ENCODE assay signal across 9 mouse cellular contexts in genomic region chr7:44888256-44889105, GRCm38 (mm10). TPM values are rescaled to one million over a fixed set of nuclear protein-coding genes. Genes with fewer than 3 reads are reported as not detected.
DNase-seq lines count a peak whose midpoint lies in the region; ATAC-seq lines count a peak whose summit lies in the region.
"Had no signal": no experiment of that assay in that cellular context is flagged by ENCODE, and none has a peak within 500 bp of the region (broad histone marks: within the 10 kb centered on the region; RNA-seq: fewer than 3 reads in every experiment).

No protein-coding gene starts in this region.

- H3K4me3 ChIP-seq in heart, embryonic 10.5 days = 0 out of 2 replicates have a peak overlapping the region, but pooled peaks have one; percentile 1
- H3K4me3 ChIP-seq in liver, embryonic 16.5 days (ENCODE audit: low read depth, low read length) = no peak overlapping the region
- H3K4me3 ChIP-seq in embryonic facial prominence, embryonic 13.5 days = no peak overlapping the region
- H3K4me3 ChIP-seq in stomach, embryonic 16.5 days (replicated peaks; ENCODE audit: low read length) = no peak overlapping the region
- H3K4me3 ChIP-seq: forebrain, embryonic 12.5 days; limb, embryonic 13.5 days had no signal

- peaks cover 26% of the 10 kb centered on the region for H3K4me1 ChIP-seq in heart, embryonic 10.5 days
- H3K4me1 ChIP-seq in liver, embryonic 16.5 days (ENCODE audit: control insufficient read depth, low read depth, low read length) = peaks cover 36% of the 10 kb centered on the region
- H3K4me1 ChIP-seq in embryonic facial prominence, embryonic 13.5 days = peaks cover 27% of the 10 kb centered on the region
- H3K4me1 ChIP-seq in stomach, embryonic 16.5 days (ENCODE audit: control insufficient read depth, insufficient read depth, low read length) = peaks cover 17% of the 10 kb centered on the region

- H3K36me3 ChIP-seq in heart, embryonic 10.5 days = peaks cover 58% of the 10 kb centered on the region
- peaks cover 8% of the 10 kb centered on the region for H3K36me3 ChIP-seq in liver, embryonic 16.5 days (ENCODE audit: control insufficient read depth, insufficient read depth)
- peaks cover 64% of the 10 kb centered on the region for H3K36me3 ChIP-seq in embryonic facial prominence, embryonic 13.5 days
- peaks cover 3% of the 10 kb centered on the region; the same call in 1 of the 2 replicates for H3K36me3 ChIP-seq in stomach, embryonic 16.5 days (ENCODE audit: control insufficient read depth, insufficient read depth, low read length)

- intact Hi-C loops in heart, postnatal 25 days (cut with DNase I) = no loop called here

- ATAC-seq in liver, embryonic 16.5 days (ENCODE audit: low read depth) = peak; percentile 57
- no peak for ATAC-seq in embryonic facial prominence, embryonic 13.5 days (ENCODE audit: insufficient number of reproducible peaks, insufficient read depth, low FRiP score, low TSS enrichment, low read depth)
- ATAC-seq in stomach, embryonic 16.5 days (ENCODE audit: insufficient read depth, low FRiP score) = no peak

- 88% methylated on average over 13 of the region's 13 CpGs for WGBS in heart, embryonic 10.5 days
- 63% methylated on average over 13 of the region's 13 CpGs for WGBS in liver, embryonic 16.5 days (ENCODE audit: insufficient replicate concordance)
- 92% methylated on average over 13 of the region's 13 CpGs for WGBS in embryonic facial prominence, embryonic 13.5 days
- 77% methylated on average over 13 of the region's 13 CpGs for WGBS in stomach, embryonic 16.5 days

- DNase-seq in heart, embryonic 10.5 days (ENCODE audit: low spot score) = no peak
- no peak for DNase-seq in heart, postnatal 25 days (ENCODE audit: low spot score)
- DNase-seq in liver = no peak
- no peak for DNase-seq in spleen, postnatal 14 days (ENCODE audit: low spot score in 2 of 2)

- H3K4me2 ChIP-seq in liver, embryonic 16.5 days (ENCODE audit: low read depth, low read length) = no peak overlapping the region
- no peak overlapping the region for H3K4me2 ChIP-seq in embryonic facial prominence, embryonic 13.5 days
- H3K4me2 ChIP-seq in stomach, embryonic 16.5 days (ENCODE audit: low read depth, low read length) = no peak overlapping the region
- H3K4me2 ChIP-seq: forebrain, embryonic 12.5 days; limb, embryonic 13.5 days had no signal

- no peak overlapping the region for H3K9ac ChIP-seq in liver, embryonic 16.5 days (ENCODE audit: low read depth, low read length)
- peak overlapping the region; percentile 27; the same call in 1 of the 2 replicates for H3K9ac ChIP-seq in embryonic facial prominence, embryonic 13.5 days
- no peak overlapping the region for H3K9ac ChIP-seq in stomach, embryonic 16.5 days (ENCODE audit: low read length)
- H3K9ac ChIP-seq: limb, embryonic 13.5 days had no signal

- H3K9me3 ChIP-seq in heart, embryonic 10.5 days = no peaks in the 10 kb centered on the region
- no peaks in the 10 kb centered on the region for H3K9me3 ChIP-seq in liver, embryonic 16.5 days (replicated peaks; ENCODE audit: control insufficient read depth, low read length)
- no peaks in the 10 kb centered on the region for H3K9me3 ChIP-seq in embryonic facial prominence, embryonic 13.5 days
- no peaks in the 10 kb centered on the region for H3K9me3 ChIP-seq in stomach, embryonic 16.5 days (replicated peaks; ENCODE audit: control insufficient read depth, low read length)
- H3K9me3 ChIP-seq: forebrain, embryonic 12.5 days; limb, embryonic 13.5 days had no signal

- no peak overlapping the region for H3K27ac ChIP-seq in heart, embryonic 10.5 days
- peak overlapping the region; percentile 67 for H3K27ac ChIP-seq in liver, embryonic 16.5 days (ENCODE audit: low read length)
- H3K27ac ChIP-seq in embryonic facial prominence, embryonic 13.5 days = no peak overlapping the region
- H3K27ac ChIP-seq in stomach, embryonic 16.5 days (ENCODE audit: low read length) = 0 out of 2 replicates have a peak overlapping the region, but pooled peaks have one; percentile 10
- H3K27ac ChIP-seq: forebrain, embryonic 12.5 days; limb, embryonic 13.5 days had no signal

- no peaks in the 10 kb centered on the region for H3K27me3 ChIP-seq in heart, embryonic 10.5 days (ENCODE audit: insufficient read depth, poor library complexity, severe bottlenecking)
- no peaks in the 10 kb centered on the region for H3K27me3 ChIP-seq in liver, embryonic 16.5 days (ENCODE audit: control insufficient read depth, insufficient read depth, low read depth, low read length)
- H3K27me3 ChIP-seq in embryonic facial prominence, embryonic 13.5 days = no peaks in the 10 kb centered on the region
- no peaks in the 10 kb centered on the region for H3K27me3 ChIP-seq in stomach, embryonic 16.5 days (ENCODE audit: control insufficient read depth, insufficient read depth, low read length)
- H3K27me3 ChIP-seq: forebrain, embryonic 12.5 days; limb, embryonic 13.5 days had no signal

RNA-seq across cellular contexts. Expression of gene Med25, which starts 4.0 kb away (rescaled TPM):
- 90.5 and 95.6 TPM in 2 replicates for polyA plus RNA-seq in heart, embryonic 10.5 days (2016; fragmentation: Nextera tagmentation; extraction: Ambion mirVana)
- 10 to 100 TPM; 66.7 to 73.9 TPM for total RNA-seq in heart, postnatal 25 days (2021)
- polyA plus RNA-seq in liver, embryonic 16.5 days (2015; fragmentation: Nextera tagmentation; extraction: Ambion mirVana) = 44.7 and 53.0 TPM in 2 replicates
- polyA plus RNA-seq in embryonic facial prominence, embryonic 13.5 days (2015; fragmentation: Nextera tagmentation; extraction: Ambion mirVana) = 107 and 111 TPM in 2 replicates
- polyA plus RNA-seq in stomach, embryonic 16.5 days (2015; fragmentation: Nextera tagmentation; extraction: Ambion mirVana) = 89.9 and 94.0 TPM in 2 replicates

RNA-seq across cellular contexts. Expression of gene Fuz, which starts 7.4 kb away (rescaled TPM):
- 14.2 and 14.9 TPM in 2 replicates for polyA plus RNA-seq in heart, embryonic 10.5 days (2016; fragmentation: Nextera tagmentation; extraction: Ambion mirVana)
- total RNA-seq in heart, postnatal 25 days (2021) = 10 to 100 TPM; 12.9 to 15.0 TPM
- polyA plus RNA-seq in liver, embryonic 16.5 days (2015; fragmentation: Nextera tagmentation; extraction: Ambion mirVana) = 5.9 and 6.6 TPM in 2 replicates
- 26.1 and 29.7 TPM in 2 replicates for polyA plus RNA-seq in embryonic facial prominence, embryonic 13.5 days (2015; fragmentation: Nextera tagmentation; extraction: Ambion mirVana)
- 23.1 and 24.7 TPM in 2 replicates for polyA plus RNA-seq in stomach, embryonic 16.5 days (2015; fragmentation: Nextera tagmentation; extraction: Ambion mirVana)

RNA-seq across cellular contexts. Expression of gene Ptov1, which starts 18.9 kb away (rescaled TPM):
- 258 and 316 TPM in 2 replicates for polyA plus RNA-seq in heart, embryonic 10.5 days (2016; fragmentation: Nextera tagmentation; extraction: Ambion mirVana)
- 100 to 1,000 TPM; 153 to 165 TPM for total RNA-seq in heart, postnatal 25 days (2021)
- polyA plus RNA-seq in liver, embryonic 16.5 days (2015; fragmentation: Nextera tagmentation; extraction: Ambion mirVana) = 34.8 and 43.4 TPM in 2 replicates
- 469 and 526 TPM in 2 replicates for polyA plus RNA-seq in embryonic facial prominence, embryonic 13.5 days (2015; fragmentation: Nextera tagmentation; extraction: Ambion mirVana)
- polyA plus RNA-seq in stomach, embryonic 16.5 days (2015; fragmentation: Nextera tagmentation; extraction: Ambion mirVana) = 150 and 156 TPM in 2 replicates

RNA-seq across cellular contexts. Expression of gene Pnkp, which starts 31.5 kb away (rescaled TPM):
- 28.5 and 29.7 TPM in 2 replicates for polyA plus RNA-seq in heart, embryonic 10.5 days (2016; fragmentation: Nextera tagmentation; extraction: Ambion mirVana)
- total RNA-seq in heart, postnatal 25 days (2021) = 10 to 100 TPM; 16.0 to 16.6 TPM
- 23.4 and 24.3 TPM in 2 replicates for polyA plus RNA-seq in liver, embryonic 16.5 days (2015; fragmentation: Nextera tagmentation; extraction: Ambion mirVana)
- 30.0 and 30.7 TPM in 2 replicates for polyA plus RNA-seq in embryonic facial prominence, embryonic 13.5 days (2015; fragmentation: Nextera tagmentation; extraction: Ambion mirVana)
- 32.6 and 34.8 TPM in 2 replicates for polyA plus RNA-seq in stomach, embryonic 16.5 days (2015; fragmentation: Nextera tagmentation; extraction: Ambion mirVana)

RNA-seq across cellular contexts. Expression of gene Tbc1d17, which starts 39.6 kb away (rescaled TPM):
- polyA plus RNA-seq in heart, embryonic 10.5 days (2016; fragmentation: Nextera tagmentation; extraction: Ambion mirVana) = 56.9 and 67.3 TPM in 2 replicates
- total RNA-seq in heart, postnatal 25 days (2021) = 10 to 100 TPM; 44.3 to 47.0 TPM
- 32.7 and 33.7 TPM in 2 replicates for polyA plus RNA-seq in liver, embryonic 16.5 days (2015; fragmentation: Nextera tagmentation; extraction: Ambion mirVana)
- polyA plus RNA-seq in embryonic facial prominence, embryonic 13.5 days (2015; fragmentation: Nextera tagmentation; extraction: Ambion mirVana) = 83.1 and 91.0 TPM in 2 replicates
- polyA plus RNA-seq in stomach, embryonic 16.5 days (2015; fragmentation: Nextera tagmentation; extraction: Ambion mirVana) = 71.7 and 74.1 TPM in 2 replicates

Comparison
In these comparisons a context has a peak if more than half of its experiments do, and no peak if none do; other contexts are left out.
1. H3K27ac ChIP-seq: peak in liver, embryonic 16.5 days (single experiment) and stomach, embryonic 16.5 days (single experiment); none in heart, embryonic 10.5 days (single experiment) and embryonic facial prominence, embryonic 13.5 days (single experiment).